Comparison of ENCODE assay signal across 16 mouse cellular contexts in the genomic region with DNA sequence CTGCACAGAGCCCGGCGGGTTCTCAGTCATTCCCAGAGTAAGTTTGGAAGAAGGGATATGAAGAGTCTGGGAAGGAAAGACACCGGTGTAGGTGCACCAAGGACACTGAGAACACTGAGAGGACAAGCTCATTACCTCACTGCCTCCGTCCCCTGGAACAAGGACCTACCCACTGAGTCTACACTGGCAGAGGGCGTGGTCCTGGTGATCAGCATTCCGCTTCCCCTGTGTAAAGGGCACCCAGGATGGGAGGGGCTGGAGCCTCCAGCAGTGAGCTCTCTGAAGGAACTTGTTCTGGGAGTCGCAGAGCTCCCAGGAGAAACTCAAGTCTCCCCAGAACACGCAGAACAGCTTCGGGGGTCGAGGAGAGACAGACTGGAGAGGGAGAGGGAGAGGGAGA.
DNase-seq lines count a peak whose midpoint lies in the region; ATAC-seq and TF ChIP-seq lines count a peak whose summit lies in the region.
"Had no signal": no experiment of that assay in that cellular context is flagged by ENCODE, and none has a peak within 500 bp of the region (broad histone marks: within the 10 kb centered on the region; RNA-seq: fewer than 3 reads in every experiment).

No protein-coding gene starts in this region.

- WGBS in kidney, embryonic 16.5 days, result 42% methylated on average over 10 of the region's 10 CpGs
- WGBS in intestine, embryonic 14.5 days, result 34% methylated on average over 10 of the region's 10 CpGs
- 33% methylated on average over 10 of the region's 10 CpGs for WGBS in lung, embryonic 16.5 days
- WGBS in stomach, postnatal 0 days, result 32% methylated on average over 10 of the region's 10 CpGs

- no peak overlapping the region for H3K27ac ChIP-seq in kidney, embryonic 16.5 days (ENCODE audit: low read length)
- peak overlapping the region; percentile 43; the same call in 1 of the 2 replicates for H3K27ac ChIP-seq in intestine, embryonic 14.5 days (ENCODE audit: low read depth)
- no peak overlapping the region for H3K27ac ChIP-seq in lung, embryonic 16.5 days (ENCODE audit: low read length)
- peak overlapping the region; percentile 45 for H3K27ac ChIP-seq in stomach, postnatal 0 days (replicated peaks)
- H3K27ac ChIP-seq: layer of hippocampus, adult 2 months; limb, embryonic 12.5 days; neural tube, embryonic 12.5 days had no signal

- no peak for ATAC-seq in kidney, embryonic 16.5 days (ENCODE audit: low FRiP score, low TSS enrichment)
- ATAC-seq in intestine, embryonic 14.5 days (replicated peaks; ENCODE audit: low FRiP score, low TSS enrichment, low read depth), result peak; percentile 73; the same call in 1 of the 2 replicates
- ATAC-seq in lung, embryonic 16.5 days (ENCODE audit: low read depth), result peak; percentile 50
- ATAC-seq in stomach, postnatal 0 days (ENCODE audit: low FRiP score, low TSS enrichment), result peak; percentile 96
- ATAC-seq in inflammation-experienced regulatory T-cells, adult 6 months, result no peak
- no peak for ATAC-seq in granulocyte monocyte progenitor cell, adult 5-6 weeks (replicated peaks; ENCODE audit: poor library complexity, severe bottlenecking)
- ATAC-seq: forebrain, embryonic 14.5 days had no signal

- TF ChIP-seq EP300 in stomach, postnatal 0 days (optimal IDR thresholded peaks at IDR 0.05), result no peak

- no peak overlapping the region for H3K4me2 ChIP-seq in kidney, embryonic 16.5 days (replicated peaks; ENCODE audit: low read depth, low read length)
- H3K4me2 ChIP-seq in intestine, embryonic 14.5 days (ENCODE audit: low read length), result no peak overlapping the region
- no peak overlapping the region for H3K4me2 ChIP-seq in lung, embryonic 16.5 days (ENCODE audit: low read depth, low read length)
- H3K4me2 ChIP-seq in stomach, postnatal 0 days (replicated peaks; ENCODE audit: low read depth), result no peak overlapping the region
- H3K4me2 ChIP-seq: limb, embryonic 12.5 days; midbrain, embryonic 12.5 days; neural tube, embryonic 12.5 days had no signal

- H3K9me3 ChIP-seq in kidney, embryonic 16.5 days (ENCODE audit: low read length), result no peaks in the 10 kb centered on the region
- no peaks in the 10 kb centered on the region for H3K9me3 ChIP-seq in intestine, embryonic 14.5 days (ENCODE audit: control insufficient read depth, low read length)
- no peaks in the 10 kb centered on the region for H3K9me3 ChIP-seq in lung, embryonic 16.5 days (ENCODE audit: control insufficient read depth, low read length)
- no peaks in the 10 kb centered on the region for H3K9me3 ChIP-seq in stomach, postnatal 0 days (ENCODE audit: control insufficient read depth, low read length)
- H3K9me3 ChIP-seq: embryonic facial prominence, embryonic 10.5 days; limb, embryonic 12.5 days; midbrain, embryonic 12.5 days; neural tube, embryonic 12.5 days had no signal

- no peaks in the 10 kb centered on the region for H3K36me3 ChIP-seq in kidney, embryonic 16.5 days (ENCODE audit: insufficient read depth, low read length)
- H3K36me3 ChIP-seq in intestine, embryonic 14.5 days (ENCODE audit: control insufficient read depth, insufficient read depth, low read length), result no peaks in the 10 kb centered on the region
- H3K36me3 ChIP-seq in lung, embryonic 16.5 days (ENCODE audit: control insufficient read depth, insufficient read depth, low read length), result no peaks in the 10 kb centered on the region
- no peaks in the 10 kb centered on the region for H3K36me3 ChIP-seq in stomach, postnatal 0 days (ENCODE audit: control insufficient read depth, insufficient read depth, low read length)
- H3K36me3 ChIP-seq: embryonic facial prominence, embryonic 10.5 days; limb, embryonic 12.5 days; midbrain, embryonic 12.5 days; neural tube, embryonic 12.5 days had no signal

- no peak overlapping the region for H3K4me3 ChIP-seq in kidney, embryonic 16.5 days (ENCODE audit: low read length)
- no peak overlapping the region for H3K4me3 ChIP-seq in intestine, embryonic 14.5 days (ENCODE audit: low read depth, low read length)
- H3K4me3 ChIP-seq in lung, embryonic 16.5 days (ENCODE audit: low read length), result no peak overlapping the region
- no peak overlapping the region for H3K4me3 ChIP-seq in stomach, postnatal 0 days (ENCODE audit: low read depth, low read length)
- H3K4me3 ChIP-seq: embryonic facial prominence, embryonic 10.5 days; layer of hippocampus, adult 2 months; limb, embryonic 12.5 days; midbrain, embryonic 12.5 days; neural tube, embryonic 12.5 days had no signal

- H3K27me3 ChIP-seq in kidney, embryonic 16.5 days (ENCODE audit: insufficient read depth, low read length), result no peaks in the 10 kb centered on the region
- H3K27me3 ChIP-seq in intestine, embryonic 14.5 days (replicated peaks; ENCODE audit: control insufficient read depth, insufficient read depth, low read length), result no peaks in the 10 kb centered on the region
- H3K27me3 ChIP-seq in lung, embryonic 16.5 days (ENCODE audit: control insufficient read depth, insufficient read depth, low read depth, low read length), result no peaks in the 10 kb centered on the region
- no peaks in the 10 kb centered on the region for H3K27me3 ChIP-seq in stomach, postnatal 0 days (ENCODE audit: control insufficient read depth, insufficient read depth, low read length)
- H3K27me3 ChIP-seq: midbrain, embryonic 12.5 days; neural tube, embryonic 12.5 days had no signal

- H3K4me1 ChIP-seq in kidney, embryonic 16.5 days (ENCODE audit: insufficient read depth, low read length), result peaks cover 25% of the 10 kb centered on the region
- peaks cover 19% of the 10 kb centered on the region for H3K4me1 ChIP-seq in intestine, embryonic 14.5 days (replicated peaks; ENCODE audit: control insufficient read depth, insufficient read depth, low read length)
- peaks cover 22% of the 10 kb centered on the region for H3K4me1 ChIP-seq in lung, embryonic 16.5 days (replicated peaks; ENCODE audit: control insufficient read depth, insufficient read depth, low read length)
- peaks cover 4% of the 10 kb centered on the region; the same call in 1 of the 2 replicates for H3K4me1 ChIP-seq in stomach, postnatal 0 days (replicated peaks; ENCODE audit: control insufficient read depth, insufficient read depth)

- H3K9ac ChIP-seq in kidney, embryonic 16.5 days (replicated peaks; ENCODE audit: low read length), result no peak overlapping the region; the same call in 1 of the 2 replicates
- no peak overlapping the region for H3K9ac ChIP-seq in intestine, embryonic 14.5 days (ENCODE audit: low read length)
- no peak overlapping the region for H3K9ac ChIP-seq in lung, embryonic 16.5 days (ENCODE audit: low read length)
- H3K9ac ChIP-seq in stomach, postnatal 0 days (ENCODE audit: low read length), result no peak overlapping the region
- H3K9ac ChIP-seq: limb, embryonic 12.5 days; midbrain, embryonic 12.5 days; neural tube, embryonic 12.5 days had no signal

- peak; percentile 11 for DNase-seq in kidney, adult 18-20 months
- DNase-seq in intestine, embryonic 14.5 days (ENCODE audit: low spot score), result peak; percentile 66
- DNase-seq in stomach, postnatal 0 days (ENCODE audit: low spot score), result peak; percentile 88
- DNase-seq: cerebellum, adult 2 months; gastrocnemius, postnatal 36 days; right cerebral cortex, adult 18-20 months had no signal

- no peak for TF ChIP-seq CTCF in stomach, postnatal 0 days (IDR thresholded peaks at IDR 0.05; ENCODE audit: low read depth)

Comparison
In these comparisons a context has a peak if more than half of its experiments do, and no peak if none do; other contexts are left out.
1. DNase-seq: peak in every context shown above with its lines; median percentile 88 in stomach, postnatal 0 days; 66 in intestine, embryonic 14.5 days; 11 in kidney, adult 18-20 months.
2. ATAC-seq: peak in intestine, embryonic 14.5 days (single experiment), lung, embryonic 16.5 days (single experiment) and stomach, postnatal 0 days (single experiment); none in kidney, embryonic 16.5 days (single experiment), inflammation-experienced regulatory T-cells, adult 6 months (single experiment) and granulocyte monocyte progenitor cell, adult 5-6 weeks (single experiment).
3. H3K27ac ChIP-seq: peak in intestine, embryonic 14.5 days (single experiment) and stomach, postnatal 0 days (single experiment); none in kidney, embryonic 16.5 days (single experiment) and lung, embryonic 16.5 days (single experiment).